Mouse (Mus musculus) forelimb bud, embryonic 11.5 days (tissue): ENCODE results near the gene H2-Q10.

Source experiments
- DNase-seq: peaks from one replicate; pipeline ENCODE4 v3.0.0-alpha.2; 2012; ENCODE audit warnings: low read depth, low spot score

The H2-Q10 gene

GRCm38 (mm10) chr17:35515911-35516640 is 46.2 kb downstream of the H2-Q10 start:
- DNase-seq: no peak

DNA sequence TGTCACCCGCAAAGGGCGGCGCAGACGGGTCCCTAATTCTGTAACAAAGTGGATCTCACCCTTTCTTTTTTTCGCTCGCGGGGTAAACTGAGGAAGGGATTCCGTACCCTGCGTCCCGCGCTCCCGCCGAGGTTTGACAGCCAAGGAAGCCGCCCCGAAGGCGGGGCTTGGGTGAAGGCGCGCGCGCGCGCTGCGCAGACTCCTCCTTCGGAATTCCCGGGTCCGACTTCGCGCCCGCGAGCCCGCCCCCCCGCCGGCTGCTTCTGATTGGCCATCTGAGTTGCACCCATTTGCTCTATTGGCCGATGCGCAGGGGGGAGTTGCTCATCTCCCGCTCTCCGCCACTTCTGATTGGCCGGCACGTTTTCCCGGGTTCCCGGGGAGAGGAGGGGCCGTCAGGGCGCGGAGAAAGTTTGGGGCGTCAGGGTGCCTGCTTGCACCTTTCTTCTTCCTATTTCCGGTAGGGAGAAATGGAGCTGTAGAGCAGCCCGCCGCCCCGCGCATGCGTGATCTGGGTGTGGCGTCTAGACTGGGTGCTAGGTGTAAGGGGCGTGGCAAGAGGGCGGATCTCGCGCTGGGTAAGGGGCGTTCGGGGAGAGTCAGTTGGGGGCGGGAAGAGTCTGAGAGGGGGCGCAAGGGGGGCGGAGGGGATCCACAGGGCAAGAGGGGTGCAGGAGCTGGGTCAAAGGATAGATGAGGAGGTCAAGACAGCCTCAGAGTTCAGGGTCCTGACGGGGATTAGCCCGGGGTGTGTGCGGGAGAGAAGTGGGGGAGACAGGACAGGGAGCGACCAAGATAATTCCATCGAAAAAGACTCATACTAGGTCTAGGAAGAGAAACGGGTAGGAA is 47.0 kb downstream of the H2-Q10 start, which contains the start of the genes Tcf19 and Cchcr1:
TSS of gene Tcf19 (minus strand) at position 173 of the 849 bp plus-strand sequence.
TSS of gene Cchcr1 (plus strand) at position 449 of the 849 bp plus-strand sequence.
- peak; percentile 98 for DNase-seq

GRCm38 (mm10) chr17:35517526-35517925 is 47.6 kb downstream of the H2-Q10 start:
- no peak for DNase-seq
